Mouse (Mus musculus) heart, adult 2 months (tissue): ENCODE results near the gene Alad. TPM values are rescaled to one million over a fixed set of nuclear protein-coding genes. Genes with fewer than 3 reads are reported as not detected.

Source experiments
- DNase-seq, 2 experiments: peaks; one replicate each; pipeline ENCODE4 v3.0.0; 2021
- H3K27ac ChIP-seq: fragments of 200-600 bp; 2 replicates; pipeline ENCODE4 v1.8.1; 2022
- H3K27me3 ChIP-seq: fragments of 200-500 bp; 2 replicates; pipeline ENCODE4 v1.6.1; 2012; ENCODE audit warnings: mild to moderate bottlenecking, low read length, inconsistent platforms, mixed read lengths; ENCODE audit not compliant: control insufficient read depth, insufficient read depth
- H3K36me3 ChIP-seq: fragments of 200-500 bp; 2 replicates; pipeline ENCODE4 v1.6.1; 2012; ENCODE audit warnings: low read length, inconsistent platforms; ENCODE audit not compliant: control insufficient read depth, insufficient read depth
- H3K4me1 ChIP-seq: fragments of 200-500 bp; 2 replicates; pipeline ENCODE4 v1.6.1; 2011; ENCODE audit warnings: low read length; ENCODE audit not compliant: control insufficient read depth, insufficient read depth
- H3K4me3 ChIP-seq: fragments of 200-600 bp; 2 replicates; pipeline ENCODE4 v1.8.1; 2022
- H3K79me2 ChIP-seq: fragments of 200-500 bp; replicated peaks from 2 replicates; pipeline ENCODE4 v1.6.1; 2012; ENCODE audit warnings: mild to moderate bottlenecking, inconsistent platforms, low read length, moderate library complexity, mixed read lengths; ENCODE audit not compliant: control insufficient read depth, insufficient read depth
- H3K9ac ChIP-seq: fragments of 200-500 bp; 2 replicates; pipeline ENCODE4 v1.6.1; 2012; ENCODE audit warnings: low read depth, mild to moderate bottlenecking, control low read depth, inconsistent platforms, low read length, mixed read lengths
- CTCF ChIP-seq: fragments of 200-600 bp; IDR thresholded peaks from 2 replicates; pipeline ENCODE4 v1.8.1; 2022; ENCODE audit warnings: antibody characterized with exemption, mild to moderate bottlenecking, moderate library complexity
- EP300 ChIP-seq: fragments of 200-500 bp; IDR thresholded peaks from 2 replicates; pipeline ENCODE4 v1.6.1; 2011; ENCODE audit warnings: low read depth, low read length, control low read depth; ENCODE audit not compliant: insufficient read depth
- POLR2A ChIP-seq: fragments of 200-500 bp; IDR thresholded peaks from 2 replicates; pipeline ENCODE4 v1.6.1; 2011; ENCODE audit warnings: mild to moderate bottlenecking, low read depth, low read length, control low read depth; ENCODE audit not compliant: insufficient read depth
- WGBS: fragments of 180-500 bp; shearing (Covaris S2); methylation state at CpG from one replicate; pipeline ENCODE4 v1.1.7; 2018; 5-methylcytosine and 5-hydroxymethylcytosine counted together
- intact Hi-C: fragments of 180-260 bp; cut with DNase I; formaldehyde crosslinking; loops from one replicate; pipeline ENCODE4 v1.15.1; 2025
- polyA plus RNA-seq: library from polyadenylated mRNA; depleted of rRNA; stranded (reverse); fragments of >200 nt; gene quantifications from 2 replicates; pipeline ENCODE4 v1.2.3, GENCODE M21; 2012
- total RNA-seq, 2 experiments: library from RNA; stranded (reverse); gene quantifications; 2 replicates each; pipeline ENCODE4 v1.2.3; 2021

The Alad gene
- total and polyA plus RNA-seq, 3 experiments, result 65.6 to 126 (median 70.8) TPM

- TF ChIP-seq EP300 (no peak), POLR2A (no peak), CTCF (no peak)
- 61% methylated on average over 2 of the region's 2 CpGs for WGBS
- H3K27ac ChIP-seq, result peak overlapping the region; percentile 87; the same call in 1 of the 2 replicates
- H3K4me1 ChIP-seq, result peaks cover 16% of the 10 kb centered on the region
- H3K9ac ChIP-seq, result no peak overlapping the region
- H3K27me3 ChIP-seq, result no peaks in the 10 kb centered on the region
- no peaks in the 10 kb centered on the region; the same call in none of the 2 replicates for H3K36me3 ChIP-seq
- H3K79me2 ChIP-seq, result no peaks in the 10 kb centered on the region
- intact Hi-C loops, result loop anchor here (10.0 kb wide), 2 partner anchors 316 to 1034 kb away; partner anchors contain the start of gene Tmem268
- H3K4me3 ChIP-seq, result no peak overlapping the region
- DNase-seq, result no peak
Measured at GRCm38 (mm10) chr4:62520892-62521400, 1.2 kb upstream of the Alad start.

GRCm38 (mm10) chr4:62519122-62519848 is 433 bp downstream of the Alad start:
- Histone ChIP-seq H3K4me3 (peak overlapping the region; percentile 88), H3K27me3 (no peaks in the 10 kb centered on the region), H3K36me3 (no peaks in the 10 kb centered on the region; the same call in none of the 2 replicates), H3K79me2 (no peaks in the 10 kb centered on the region), H3K4me1 (peaks cover 22% of the 10 kb centered on the region), H3K27ac (peak overlapping the region; percentile 87), H3K9ac (peak overlapping the region; percentile 93)
- 1% methylated on average over 26 of the region's 26 CpGs for WGBS
- TF ChIP-seq CTCF (no peak), EP300 (no peak), POLR2A (no peak)
- no peak for DNase-seq
- intact Hi-C loops, result loop anchor here (5.0 to 10.0 kb wide), 4 partner anchors 47 to 886 kb away; partner anchors contain the start of genes Akna, Fkbp15, Slc31a1 and Wdr31

GRCm38 (mm10) chr4:62518416-62519121 is 1.1 kb downstream of the Alad start:
- peaks cover 21% of the 10 kb centered on the region for H3K4me1 ChIP-seq
- H3K36me3 ChIP-seq, result no peaks in the 10 kb centered on the region; the same call in none of the 2 replicates
- WGBS, result 43% methylated on average over 13 of the region's 13 CpGs
- intact Hi-C loops, result loop anchor here (5.0 to 10.0 kb wide), 4 partner anchors 46 to 886 kb away; partner anchors contain the start of genes Akna, Fkbp15, Slc31a1 and Wdr31
- H3K27me3 ChIP-seq, result no peaks in the 10 kb centered on the region
- no peak for TF ChIP-seq EP300
- no peak for TF ChIP-seq POLR2A
- TF ChIP-seq CTCF, result no peak
- H3K9ac ChIP-seq, result no peak overlapping the region; the same call in 1 of the 2 replicates
- no peaks in the 10 kb centered on the region for H3K79me2 ChIP-seq
- peak overlapping the region; percentile 88 for H3K4me3 ChIP-seq
- peak overlapping the region; percentile 87 for H3K27ac ChIP-seq
- DNase-seq, result peak; percentile 44 to 54

- DNase-seq, result peak in 1 of 2 experiments; percentile 17
- Histone ChIP-seq H3K27me3 (no peaks in the 10 kb centered on the region), H3K79me2 (no peaks in the 10 kb centered on the region), H3K27ac (peak overlapping the region; percentile 78), H3K4me3 (no peak overlapping the region; the same call in 1 of the 2 replicates), H3K9ac (no peak overlapping the region), H3K4me1 (peaks cover 21% of the 10 kb centered on the region), H3K36me3 (no peaks in the 10 kb centered on the region; the same call in none of the 2 replicates)
- WGBS, result 61% methylated on average over 10 of the region's 10 CpGs
- intact Hi-C loops, result loop anchor here (2.0 to 10.0 kb wide), 5 partner anchors 15 to 887 kb away; partner anchors contain the start of genes Akna, Fkbp15, Hdhd3 and Slc31a1
- no peak for TF ChIP-seq POLR2A
- no peak for TF ChIP-seq EP300
- no peak for TF ChIP-seq CTCF
Measured at GRCm38 (mm10) chr4:62517538-62518415, 1.9 kb downstream of the Alad start.

- Histone ChIP-seq H3K27me3 (no peaks in the 10 kb centered on the region), H3K27ac (peak overlapping the region; percentile 78), H3K4me1 (peaks cover 21% of the 10 kb centered on the region), H3K79me2 (no peaks in the 10 kb centered on the region), H3K9ac (no peak overlapping the region), H3K4me3 (no peak overlapping the region), H3K36me3 (no peaks in the 10 kb centered on the region; the same call in none of the 2 replicates)
- intact Hi-C loops, result loop anchor here (2.0 to 10.0 kb wide), 5 partner anchors 14 to 888 kb away; partner anchors contain the start of genes Akna, Fkbp15, Hdhd3 and Slc31a1
- TF ChIP-seq POLR2A, result no peak
- TF ChIP-seq CTCF, result no peak
- TF ChIP-seq EP300, result no peak
- WGBS, result 85% methylated on average over 8 of the region's 8 CpGs
- DNase-seq, result peak in 1 of 2 experiments; percentile 17
Measured at GRCm38 (mm10) chr4:62517046-62517445, 2.7 kb downstream of the Alad start.
